Mouse (Mus musculus): ENCODE data around the gene Thsd1. TPM values are rescaled to one million over a fixed set of nuclear protein-coding genes. Genes with fewer than 3 reads are reported as not detected.
"Not testable (repeated sequence)": the region's sequence is repeated elsewhere in the genome, so short reads cannot be mapped to it uniquely, and the experiment has no call there.

Thsd1 gene
- polyA plus RNA-seq, 3 experiments from 2014 or later = 0.11 to 0.71 TPM; not detected in 1

DNA sequence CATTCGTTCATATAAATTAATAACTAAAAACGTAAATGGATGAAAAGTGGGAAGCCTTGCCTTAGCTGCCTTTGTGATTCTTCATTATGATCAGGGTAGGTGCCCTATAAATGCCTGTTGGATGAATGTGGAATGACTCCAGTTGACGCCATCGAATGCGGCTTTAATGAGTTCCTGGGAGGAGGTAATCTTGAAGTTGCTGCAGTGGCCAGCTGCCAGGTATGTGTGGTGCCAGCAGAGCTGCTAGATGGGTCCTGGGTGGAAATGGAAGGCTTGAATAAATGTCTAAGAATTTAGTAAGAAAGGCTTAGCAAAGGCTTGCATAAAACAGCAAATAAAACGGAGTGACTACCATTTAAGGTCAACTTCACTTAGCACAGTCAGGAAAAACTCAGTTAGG, 37.7 kb downstream of the Thsd1 start:
- ATAC-seq = no peak

DNA sequence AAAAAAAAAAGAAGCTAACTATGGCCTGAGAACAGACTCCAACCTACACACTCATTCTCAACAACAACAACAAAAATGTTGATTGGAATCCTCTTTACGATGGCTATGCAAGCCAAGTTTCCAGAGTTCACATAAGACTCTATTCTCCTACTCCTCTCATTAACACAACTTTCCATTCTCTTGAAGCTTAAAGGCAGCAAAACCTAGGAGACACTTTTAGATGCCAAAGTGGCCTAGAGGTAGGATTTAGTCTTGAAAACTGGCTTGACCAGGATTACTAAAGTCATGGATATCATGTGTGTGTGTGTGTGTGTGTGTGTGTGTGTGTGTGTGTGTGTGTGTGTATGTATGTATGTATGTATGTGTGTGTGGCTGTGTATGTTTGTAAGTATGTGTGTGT, 38.1 kb downstream of the Thsd1 start:
- no peak for ATAC-seq

DNA sequence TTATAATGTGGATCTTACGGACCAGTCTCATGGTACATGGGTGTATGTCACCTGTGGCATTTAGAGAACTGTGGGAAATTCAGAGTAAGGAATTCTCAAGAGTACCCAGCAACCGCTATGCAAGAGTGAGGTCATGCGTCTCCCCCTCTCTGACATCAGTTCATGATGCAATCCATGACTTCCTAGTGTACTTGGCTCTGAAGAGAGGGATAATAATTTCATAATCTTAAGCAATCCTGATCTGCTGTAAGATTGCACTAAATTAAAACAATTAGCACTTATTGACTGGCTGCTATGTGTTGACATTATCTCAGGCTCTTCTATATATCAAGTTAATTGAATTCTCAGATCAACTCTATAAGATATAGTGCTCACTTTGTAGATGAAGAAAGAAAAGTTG, 39.7 kb downstream of the Thsd1 start:
- ATAC-seq = no peak

DNA sequence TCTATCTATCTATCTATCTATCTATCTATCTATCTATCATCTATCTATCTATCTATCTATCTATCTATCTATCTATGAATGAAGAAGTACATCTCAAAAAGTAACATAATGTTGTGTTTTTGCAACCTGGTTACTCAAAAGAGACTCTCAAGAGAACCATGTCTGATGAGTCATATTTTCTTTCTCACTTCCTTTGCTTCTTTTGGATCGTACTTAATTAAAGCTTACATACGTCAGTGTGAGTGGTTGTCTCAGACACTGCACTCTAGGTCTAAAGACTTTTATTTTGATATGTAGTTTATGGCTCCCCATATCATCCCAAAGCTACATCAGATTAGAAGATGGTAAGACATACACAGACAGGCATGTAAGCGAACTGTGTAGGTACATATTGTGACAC, 46.0 kb downstream of the Thsd1 start:
- ATAC-seq = no peak

DNA sequence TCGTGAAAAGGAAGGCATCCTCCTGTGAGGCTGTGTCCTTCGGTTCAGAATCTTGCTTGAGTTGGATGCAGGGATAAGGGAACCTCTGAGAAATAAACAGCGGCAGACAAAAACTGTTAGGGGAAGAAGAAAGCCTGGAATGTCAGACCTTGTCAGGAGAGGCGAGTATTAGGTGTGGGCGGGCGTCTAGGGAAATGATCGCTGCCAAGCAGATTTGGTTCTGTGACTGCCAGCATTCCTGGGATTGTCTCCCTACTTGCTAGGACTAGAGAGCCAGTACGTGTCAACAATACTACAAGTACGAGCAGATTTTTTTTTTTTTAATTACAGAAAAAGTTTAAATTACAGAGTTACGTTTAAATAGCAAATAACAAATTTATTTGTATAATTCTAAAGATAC, 47.5 kb downstream of the Thsd1 start:
- ATAC-seq = no peak

DNA sequence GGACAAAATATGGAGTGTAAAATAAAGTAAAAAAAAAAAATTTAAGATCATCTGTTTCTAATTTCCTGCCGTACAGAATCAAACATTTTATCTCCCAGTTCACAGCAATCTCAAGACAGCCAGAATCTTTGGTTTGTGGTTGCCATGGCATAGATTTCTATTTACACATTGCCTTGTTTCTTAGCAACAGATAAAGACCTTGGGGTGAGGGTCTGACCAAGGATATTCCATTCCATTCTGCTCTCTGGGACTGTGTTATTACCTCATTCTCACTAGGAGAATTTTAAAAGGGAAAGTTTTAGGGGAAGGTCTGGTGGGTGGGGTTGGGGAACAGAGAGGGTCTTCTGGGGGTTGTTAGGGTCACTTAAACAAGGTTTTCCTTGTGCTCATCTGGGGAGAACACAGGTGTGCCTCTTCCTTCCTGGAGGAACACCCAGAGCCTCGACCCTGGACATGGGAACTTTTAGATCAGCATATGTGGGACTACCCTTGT, 55.9 kb downstream of the Thsd1 start, which contains the start of gene Tpte:
Gene Tpte, plus strand, starts transcription at position 443 of the 493 bp plus-strand sequence.
- ATAC-seq = no peak

DNA sequence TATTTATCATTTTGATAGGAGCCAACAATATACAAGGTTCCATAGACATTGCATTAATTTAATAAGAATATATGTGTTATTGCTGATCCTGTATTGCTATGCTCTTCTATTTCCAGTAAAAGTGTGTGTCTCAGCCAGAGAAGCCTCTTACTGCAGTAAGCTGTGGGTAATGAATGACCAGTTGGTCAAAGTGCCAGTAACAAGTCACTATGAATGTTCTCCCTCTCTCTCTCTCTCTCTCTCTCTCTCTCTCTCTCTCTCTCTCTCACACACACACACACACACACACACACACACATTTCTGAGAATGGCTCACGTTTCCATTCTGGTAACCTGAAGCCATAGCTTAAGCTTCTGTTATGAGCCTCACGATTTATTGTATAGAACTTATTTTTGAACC, 75.2 kb downstream of the Thsd1 start:
- ATAC-seq = no peak

DNA sequence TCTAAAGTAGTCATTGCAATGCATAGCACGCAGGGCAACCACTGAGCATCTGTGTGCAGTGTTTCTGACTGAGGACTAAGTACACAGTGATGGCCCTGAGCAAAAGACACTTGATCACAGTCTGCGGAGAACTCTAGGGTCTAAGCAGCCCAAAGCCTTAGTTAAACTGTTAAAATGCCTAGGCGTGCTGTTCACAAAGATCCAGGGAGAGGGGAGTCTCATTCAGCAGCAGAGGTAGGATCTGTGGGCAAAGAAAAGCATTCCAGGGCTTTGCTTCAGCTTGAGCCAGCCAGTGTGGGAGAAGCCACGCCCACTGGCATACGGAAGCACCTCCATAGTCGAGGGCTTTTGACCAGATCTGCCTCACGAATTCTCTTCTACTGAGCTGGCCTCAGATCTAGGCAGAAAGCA, 75.8 kb downstream of the Thsd1 start:
- no peak for ATAC-seq

DNA sequence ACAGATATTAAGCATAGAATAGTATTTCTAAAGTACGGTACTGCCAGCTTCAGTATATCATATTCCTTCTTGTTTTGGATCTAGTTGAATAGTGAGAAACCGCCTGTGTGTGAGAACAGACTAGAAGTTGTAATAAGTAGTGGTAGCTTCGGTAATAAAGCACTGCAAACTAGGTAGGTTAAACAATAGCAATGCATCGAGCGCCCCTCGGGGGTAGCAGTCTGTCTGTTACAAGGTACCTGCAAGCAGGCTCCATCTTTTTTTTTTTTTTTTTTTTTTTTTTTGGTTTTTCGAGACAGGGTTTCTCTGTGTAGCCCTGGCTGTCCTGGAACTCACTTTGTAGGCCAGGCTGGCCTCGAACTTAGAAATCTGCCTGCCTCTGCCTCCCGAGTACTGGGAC, 76.9 kb downstream of the Thsd1 start:
- ATAC-seq = not testable (repeated sequence)

DNA sequence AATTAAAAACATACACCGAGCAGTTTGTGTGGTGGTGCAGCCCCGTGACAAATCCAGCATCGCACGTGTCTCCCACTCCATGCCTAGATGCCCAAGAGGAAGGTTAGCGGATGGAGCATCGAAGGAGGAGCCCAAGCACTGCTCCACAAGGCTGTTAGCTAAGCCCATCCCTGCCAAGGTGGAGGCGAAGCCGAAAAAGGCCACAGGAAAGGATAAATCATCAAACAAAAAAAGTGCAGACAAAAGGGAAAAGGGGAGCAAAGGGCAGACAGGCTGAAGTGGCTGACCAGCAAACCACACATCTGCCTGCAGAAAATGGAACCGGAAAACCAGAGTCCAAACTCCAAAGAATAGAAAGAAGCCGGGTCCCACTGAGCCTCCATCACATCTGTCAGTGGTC, 79.9 kb downstream of the Thsd1 start:
- no peak for ATAC-seq

Other genes starting within 250 kb of the Thsd1 start
- gene Atp7b, start 167.0 kb upstream of the Thsd1 start, polyA plus RNA-seq (2017; shearing (Covaris generic)) = under 1 TPM; 0.07 to 0.14 (median 0.13) TPM
- gene Alg11, start 166.6 kb upstream of the Thsd1 start, polyA plus RNA-seq (2017; shearing (Covaris generic)) = 10 to 100 TPM; 20.0 to 28.1 (median 21.0) TPM
- under 1 TPM in 1 of 3 experiments, not detected in 2; 0.24 TPM for gene Nek5, start 102.3 kb upstream of the Thsd1 start, polyA plus RNA-seq (2017; shearing (Covaris generic))
- gene Nek3, start 60.9 kb upstream of the Thsd1 start, polyA plus RNA-seq (2017; shearing (Covaris generic)) = 1 to 10 TPM; 4.6 to 7.4 (median 5.6) TPM
- 10 to 100 TPM in 1 of 3 experiments, 1 to 10 TPM in 2; 3.0 to 32.7 (median 3.6) TPM for gene Ckap2, start 41.5 kb upstream of the Thsd1 start, polyA plus RNA-seq (2017; shearing (Covaris generic))
- 10 to 100 TPM; 25.9 to 43.3 (median 32.2) TPM for gene Vps36, start 34.5 kb upstream of the Thsd1 start, polyA plus RNA-seq (2017; shearing (Covaris generic))
- not detected for gene Tpte, start 56.1 kb downstream of the Thsd1 start, polyA plus RNA-seq (2017; shearing (Covaris generic))
- 1 to 10 TPM; 1.9 to 2.5 (median 2.4) TPM for gene Slc25a15, start 171.3 kb downstream of the Thsd1 start, polyA plus RNA-seq (2017; shearing (Covaris generic))
- gene Mrps31, start 184.0 kb downstream of the Thsd1 start, polyA plus RNA-seq (2017; shearing (Covaris generic)) = 10 to 100 TPM; 22.5 to 24.4 (median 24.4) TPM